ENCODE assay signal across 9 mouse cellular contexts in the genomic region with DNA sequence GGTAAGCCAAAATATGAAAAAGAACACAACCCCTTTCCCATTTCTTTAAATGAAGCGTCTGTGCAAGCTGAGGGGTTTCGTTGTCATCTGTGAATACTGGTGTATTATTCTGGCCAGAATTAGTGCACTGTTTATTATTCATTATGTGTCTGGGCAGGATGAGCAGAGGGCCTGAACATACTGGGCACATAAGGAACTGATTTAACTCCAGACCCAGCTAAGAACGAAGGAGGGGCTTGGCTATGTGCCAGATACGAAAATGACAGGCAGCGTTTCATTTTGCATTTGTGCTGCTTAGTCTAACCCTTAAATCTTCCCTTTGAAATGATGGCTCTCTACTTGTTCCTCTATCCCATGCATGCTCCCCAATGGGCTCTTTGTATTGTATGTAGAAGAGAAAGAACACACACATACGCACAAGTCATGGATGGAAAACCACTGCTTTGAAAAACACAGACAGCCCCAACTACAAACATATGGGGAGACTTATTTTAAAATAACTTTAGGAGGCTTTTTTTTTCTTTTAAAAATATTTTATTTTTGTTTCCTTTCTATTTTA.
DNase-seq lines count a peak whose midpoint lies in the region; ATAC-seq and TF ChIP-seq lines count a peak whose summit lies in the region.
"Had no signal": no experiment of that assay in that cellular context is flagged by ENCODE, and none has a peak within 500 bp of the region (broad histone marks: within the 10 kb centered on the region; RNA-seq: fewer than 3 reads in every experiment).

No protein-coding gene starts in this region.

- no peak overlapping the region for H3K4me2 ChIP-seq in midbrain, embryonic 16.5 days (ENCODE audit: low read length)
- no peak overlapping the region for H3K4me2 ChIP-seq in forebrain, embryonic 15.5 days (replicated peaks)
- H3K4me2 ChIP-seq in midbrain, embryonic 14.5 days (ENCODE audit: low read length) = no peak overlapping the region
- H3K4me2 ChIP-seq: heart, embryonic 15.5 days had no signal

- no peak overlapping the region for H3K9ac ChIP-seq in midbrain, embryonic 16.5 days (ENCODE audit: low read depth, low read length)
- H3K9ac ChIP-seq in forebrain, embryonic 15.5 days (replicated peaks) = no peak overlapping the region
- H3K9ac ChIP-seq in midbrain, embryonic 14.5 days (replicated peaks; ENCODE audit: low read length) = no peak overlapping the region
- H3K9ac ChIP-seq: heart, embryonic 15.5 days had no signal

- WGBS in cerebellum, adult 2 months = 33% methylated on average over 6 of the region's 6 CpGs
- 77% methylated on average over 6 of the region's 6 CpGs for WGBS in midbrain, embryonic 10.5 days
- 29% methylated on average over 6 of the region's 6 CpGs for WGBS in midbrain, embryonic 16.5 days
- WGBS in forebrain, embryonic 15.5 days = 42% methylated on average over 6 of the region's 6 CpGs
- WGBS in midbrain, embryonic 14.5 days = 30% methylated on average over 6 of the region's 6 CpGs
- WGBS in heart, embryonic 10.5 days = 78% methylated on average over 6 of the region's 6 CpGs

- no peak for ATAC-seq in midbrain, embryonic 16.5 days
- peak; percentile 81 for ATAC-seq in forebrain, embryonic 15.5 days (replicated peaks)
- peak; percentile 64; the same call in 1 of the 2 replicates for ATAC-seq in midbrain, embryonic 14.5 days (ENCODE audit: low FRiP score, low TSS enrichment)

- H3K27me3 ChIP-seq in cerebellum, adult 2 months (ENCODE audit: control insufficient read depth, insufficient read depth, low read length) = no peaks in the 10 kb centered on the region
- H3K27me3 ChIP-seq in midbrain, embryonic 10.5 days (ENCODE audit: low read depth, poor library complexity, severe bottlenecking) = no peaks in the 10 kb centered on the region
- H3K27me3 ChIP-seq in midbrain, embryonic 16.5 days (ENCODE audit: control insufficient read depth, insufficient read depth, low read depth, low read length) = no peaks in the 10 kb centered on the region
- H3K27me3 ChIP-seq in forebrain, embryonic 15.5 days = no peaks in the 10 kb centered on the region
- H3K27me3 ChIP-seq in midbrain, embryonic 14.5 days (ENCODE audit: control insufficient read depth, insufficient read depth, low read length) = no peaks in the 10 kb centered on the region
- no peaks in the 10 kb centered on the region for H3K27me3 ChIP-seq in heart, embryonic 10.5 days (ENCODE audit: insufficient read depth, poor library complexity, severe bottlenecking)
- H3K27me3 ChIP-seq: heart, embryonic 15.5 days had no signal

- no peak for TF ChIP-seq CTCF in cerebellum, adult 2 months (IDR thresholded peaks at IDR 0.05; ENCODE audit: borderline replicate concordance, insufficient read depth, low read depth, low read length)

- no peak for TF ChIP-seq POLR2A in cerebellum, adult 2 months (IDR thresholded peaks at IDR 0.05; ENCODE audit: borderline replicate concordance, insufficient read depth, low read length)

- H3K4me1 ChIP-seq in cerebellum, adult 2 months (ENCODE audit: control insufficient read depth, insufficient read depth, low read length) = no peaks in the 10 kb centered on the region
- H3K4me1 ChIP-seq in midbrain, embryonic 10.5 days = peaks cover 14% of the 10 kb centered on the region; the same call in 1 of the 2 replicates
- no peaks in the 10 kb centered on the region for H3K4me1 ChIP-seq in midbrain, embryonic 16.5 days (ENCODE audit: control insufficient read depth, insufficient read depth, low read length)
- peaks cover 11% of the 10 kb centered on the region for H3K4me1 ChIP-seq in forebrain, embryonic 15.5 days
- peaks cover 9% of the 10 kb centered on the region for H3K4me1 ChIP-seq in midbrain, embryonic 14.5 days (ENCODE audit: control insufficient read depth, insufficient read depth, low read length)
- H3K4me1 ChIP-seq in heart, embryonic 10.5 days = no peaks in the 10 kb centered on the region
- H3K4me1 ChIP-seq: heart, embryonic 15.5 days had no signal

- no peak overlapping the region for H3K4me3 ChIP-seq in cerebellum, adult 2 months (replicated peaks; ENCODE audit: insufficient read depth, low read depth, low read length)
- no peak overlapping the region for H3K4me3 ChIP-seq in midbrain, embryonic 10.5 days
- H3K4me3 ChIP-seq in midbrain, embryonic 16.5 days (ENCODE audit: low read depth, low read length) = no peak overlapping the region
- H3K4me3 ChIP-seq in forebrain, embryonic 15.5 days = no peak overlapping the region
- no peak overlapping the region for H3K4me3 ChIP-seq in midbrain, embryonic 14.5 days (replicated peaks; ENCODE audit: low read depth, low read length)
- no peak overlapping the region for H3K4me3 ChIP-seq in heart, embryonic 10.5 days
- H3K4me3 ChIP-seq: heart, embryonic 15.5 days had no signal

- no peaks in the 10 kb centered on the region for H3K9me3 ChIP-seq in midbrain, embryonic 10.5 days (replicated peaks)
- H3K9me3 ChIP-seq in midbrain, embryonic 16.5 days (replicated peaks; ENCODE audit: control insufficient read depth, low read length, poor library complexity, severe bottlenecking) = no peaks in the 10 kb centered on the region
- H3K9me3 ChIP-seq in forebrain, embryonic 15.5 days = no peaks in the 10 kb centered on the region
- no peaks in the 10 kb centered on the region for H3K9me3 ChIP-seq in midbrain, embryonic 14.5 days (ENCODE audit: control insufficient read depth, low read length)
- H3K9me3 ChIP-seq in heart, embryonic 10.5 days = no peaks in the 10 kb centered on the region
- H3K9me3 ChIP-seq: heart, embryonic 15.5 days had no signal

- H3K27ac ChIP-seq in cerebellum, adult 2 months (ENCODE audit: insufficient read depth, low read length) = no peak overlapping the region
- no peak overlapping the region for H3K27ac ChIP-seq in midbrain, embryonic 10.5 days (replicated peaks)
- no peak overlapping the region for H3K27ac ChIP-seq in midbrain, embryonic 16.5 days (ENCODE audit: low read length)
- no peak overlapping the region for H3K27ac ChIP-seq in forebrain, embryonic 15.5 days (replicated peaks)
- H3K27ac ChIP-seq in midbrain, embryonic 14.5 days (replicated peaks; ENCODE audit: low read depth, low read length) = no peak overlapping the region
- no peak overlapping the region for H3K27ac ChIP-seq in heart, embryonic 10.5 days
- H3K27ac ChIP-seq: heart, embryonic 15.5 days had no signal

- H3K36me3 ChIP-seq in midbrain, embryonic 10.5 days = no peaks in the 10 kb centered on the region
- H3K36me3 ChIP-seq in midbrain, embryonic 16.5 days (ENCODE audit: control insufficient read depth, insufficient read depth, low read length) = no peaks in the 10 kb centered on the region
- H3K36me3 ChIP-seq in forebrain, embryonic 15.5 days = no peaks in the 10 kb centered on the region
- no peaks in the 10 kb centered on the region for H3K36me3 ChIP-seq in midbrain, embryonic 14.5 days (ENCODE audit: control insufficient read depth, insufficient read depth, low read length)
- H3K36me3 ChIP-seq in heart, embryonic 10.5 days = no peaks in the 10 kb centered on the region
- H3K36me3 ChIP-seq: heart, embryonic 15.5 days had no signal

- DNase-seq in cerebellum, postnatal 10 days = peak; percentile 65 to 69
- DNase-seq in cerebellum, adult 2 months = no peak
- peak; percentile 27 for DNase-seq in midbrain, embryonic 10.5 days (ENCODE audit: low spot score)
- peak; percentile 76 for DNase-seq in midbrain, embryonic 14.5 days
- DNase-seq in heart, embryonic 10.5 days (ENCODE audit: low spot score) = no peak
- DNase-seq in lung, postnatal 25 days (ENCODE audit: low spot score) = no peak

Comparison
In these comparisons a context has a peak if more than half of its experiments do, and no peak if none do; other contexts are left out.
1. DNase-seq: peak in cerebellum, postnatal 10 days (2 of 2), midbrain, embryonic 10.5 days (single experiment) and midbrain, embryonic 14.5 days (single experiment); none in cerebellum, adult 2 months (0 of 2), heart, embryonic 10.5 days (single experiment) and lung, postnatal 25 days (single experiment).